Mouse (Mus musculus): Measurements from ENCODE around the gene Pank1. TPM values are rescaled to one million over a fixed set of nuclear protein-coding genes. Genes with fewer than 3 reads are reported as not detected.

The Pank1 gene
- polyA plus RNA-seq, 1 experiment from 2014 or later = 14.1 TPM

DNA sequence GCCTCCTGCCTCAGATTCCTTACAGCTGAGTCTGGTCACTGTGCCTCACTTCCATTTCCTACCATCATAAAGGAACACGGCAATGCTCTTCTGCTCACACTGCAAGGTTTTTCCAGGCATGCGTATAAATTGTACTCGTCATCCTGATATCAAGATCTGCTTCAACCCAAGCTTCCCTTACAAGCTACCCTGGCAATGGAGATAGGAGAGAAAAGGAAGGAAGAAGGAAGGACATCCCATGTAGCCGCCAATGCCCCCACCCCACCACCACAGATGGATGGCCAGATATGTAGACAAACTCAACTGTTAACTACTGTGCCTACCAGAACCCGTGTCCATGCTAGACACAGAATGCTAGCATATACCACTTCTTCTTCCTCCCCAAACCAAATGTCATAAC is 34.5 kb downstream of the Pank1 start:
- Histone ChIP-seq H3K9ac (replicated peaks; ENCODE audit: low read depth, low read length) (no peak overlapping the region), H3K27me3 (ENCODE audit: control insufficient read depth, insufficient read depth, low read length) (no peaks in the 10 kb centered on the region), H3K4me3 (ENCODE audit: low read depth, low read length) (no peak overlapping the region), H3K27ac (ENCODE audit: low read depth, low read length) (no peak overlapping the region), H3K4me2 (ENCODE audit: low read depth, low read length) (no peak overlapping the region), H3K9me3 (ENCODE audit: control insufficient read depth, low read length) (no peaks in the 10 kb centered on the region), H3K4me1 (ENCODE audit: control insufficient read depth, insufficient read depth, low read length) (no peaks in the 10 kb centered on the region), H3K36me3 (ENCODE audit: control insufficient read depth, insufficient read depth, low read length) (no peaks in the 10 kb centered on the region)
- no peak for ATAC-seq (ENCODE audit: low read depth)
- 92% methylated on average over 5 of the region's 5 CpGs for WGBS

- H3K4me3 ChIP-seq (ENCODE audit: low read depth, low read length) = no peak overlapping the region
- no peaks in the 10 kb centered on the region for H3K9me3 ChIP-seq (ENCODE audit: control insufficient read depth, low read length)
Measured at GRCm38 (mm10) chr19:34844047-34844446, 35.2 kb downstream of the Pank1 start.

GRCm38 (mm10) chr19:34841719-34842506 is 37.3 kb downstream of the Pank1 start:
- no peak; the same call in 1 of the 2 replicates for ATAC-seq (ENCODE audit: low read depth)
- Histone ChIP-seq H3K9me3 (ENCODE audit: control insufficient read depth, low read length) (no peaks in the 10 kb centered on the region), H3K9ac (replicated peaks; ENCODE audit: low read depth, low read length) (no peak overlapping the region), H3K36me3 (ENCODE audit: control insufficient read depth, insufficient read depth, low read length) (no peaks in the 10 kb centered on the region), H3K4me2 (ENCODE audit: low read depth, low read length) (no peak overlapping the region), H3K4me1 (ENCODE audit: control insufficient read depth, insufficient read depth, low read length) (no peaks in the 10 kb centered on the region), H3K27me3 (ENCODE audit: control insufficient read depth, insufficient read depth, low read length) (no peaks in the 10 kb centered on the region), H3K4me3 (ENCODE audit: low read depth, low read length) (no peak overlapping the region), H3K27ac (ENCODE audit: low read depth, low read length) (no peak overlapping the region)
- WGBS = 53% methylated on average over 9 of the region's 9 CpGs

More at GRCm38 (mm10) chr19:34844047-34844446, 35.2 kb downstream of the Pank1 start:
- ATAC-seq (ENCODE audit: low read depth) = no peak
- no peaks in the 10 kb centered on the region for H3K27me3 ChIP-seq (ENCODE audit: control insufficient read depth, insufficient read depth, low read length)
- H3K4me2 ChIP-seq (ENCODE audit: low read depth, low read length) = no peak overlapping the region
- H3K9ac ChIP-seq (replicated peaks; ENCODE audit: low read depth, low read length) = no peak overlapping the region
- H3K27ac ChIP-seq (ENCODE audit: low read depth, low read length) = no peak overlapping the region
- 70% methylated on average over 9 of the region's 9 CpGs for WGBS
- H3K4me1 ChIP-seq (ENCODE audit: control insufficient read depth, insufficient read depth, low read length) = no peaks in the 10 kb centered on the region
- no peaks in the 10 kb centered on the region for H3K36me3 ChIP-seq (ENCODE audit: control insufficient read depth, insufficient read depth, low read length)

GRCm38 (mm10) chr19:34838624-34839023 is 40.6 kb downstream of the Pank1 start:
- Histone ChIP-seq H3K4me1 (ENCODE audit: control insufficient read depth, insufficient read depth, low read length) (no peaks in the 10 kb centered on the region), H3K27ac (ENCODE audit: low read depth, low read length) (no peak overlapping the region), H3K9ac (replicated peaks; ENCODE audit: low read depth, low read length) (no peak overlapping the region), H3K4me2 (ENCODE audit: low read depth, low read length) (no peak overlapping the region), H3K36me3 (ENCODE audit: control insufficient read depth, insufficient read depth, low read length) (no peaks in the 10 kb centered on the region), H3K9me3 (ENCODE audit: control insufficient read depth, low read length) (no peaks in the 10 kb centered on the region), H3K4me3 (ENCODE audit: low read depth, low read length) (no peak overlapping the region), H3K27me3 (ENCODE audit: control insufficient read depth, insufficient read depth, low read length) (no peaks in the 10 kb centered on the region)
- no peak for ATAC-seq (ENCODE audit: low read depth)
- WGBS = 95% methylated on average over 9 of the region's 9 CpGs

- no peak for ATAC-seq (ENCODE audit: low read depth)
- Histone ChIP-seq H3K4me3 (ENCODE audit: low read depth, low read length) (no peak overlapping the region), H3K4me1 (ENCODE audit: control insufficient read depth, insufficient read depth, low read length) (no peaks in the 10 kb centered on the region), H3K9me3 (ENCODE audit: control insufficient read depth, low read length) (no peaks in the 10 kb centered on the region), H3K9ac (replicated peaks; ENCODE audit: low read depth, low read length) (no peak overlapping the region), H3K36me3 (ENCODE audit: control insufficient read depth, insufficient read depth, low read length) (no peaks in the 10 kb centered on the region), H3K27ac (ENCODE audit: low read depth, low read length) (no peak overlapping the region), H3K27me3 (ENCODE audit: control insufficient read depth, insufficient read depth, low read length) (no peaks in the 10 kb centered on the region), H3K4me2 (ENCODE audit: low read depth, low read length) (no peak overlapping the region)
- WGBS = 94% methylated on average over 4 of the region's 4 CpGs
Measured at GRCm38 (mm10) chr19:34831702-34832101, 47.6 kb downstream of the Pank1 start.

DNA sequence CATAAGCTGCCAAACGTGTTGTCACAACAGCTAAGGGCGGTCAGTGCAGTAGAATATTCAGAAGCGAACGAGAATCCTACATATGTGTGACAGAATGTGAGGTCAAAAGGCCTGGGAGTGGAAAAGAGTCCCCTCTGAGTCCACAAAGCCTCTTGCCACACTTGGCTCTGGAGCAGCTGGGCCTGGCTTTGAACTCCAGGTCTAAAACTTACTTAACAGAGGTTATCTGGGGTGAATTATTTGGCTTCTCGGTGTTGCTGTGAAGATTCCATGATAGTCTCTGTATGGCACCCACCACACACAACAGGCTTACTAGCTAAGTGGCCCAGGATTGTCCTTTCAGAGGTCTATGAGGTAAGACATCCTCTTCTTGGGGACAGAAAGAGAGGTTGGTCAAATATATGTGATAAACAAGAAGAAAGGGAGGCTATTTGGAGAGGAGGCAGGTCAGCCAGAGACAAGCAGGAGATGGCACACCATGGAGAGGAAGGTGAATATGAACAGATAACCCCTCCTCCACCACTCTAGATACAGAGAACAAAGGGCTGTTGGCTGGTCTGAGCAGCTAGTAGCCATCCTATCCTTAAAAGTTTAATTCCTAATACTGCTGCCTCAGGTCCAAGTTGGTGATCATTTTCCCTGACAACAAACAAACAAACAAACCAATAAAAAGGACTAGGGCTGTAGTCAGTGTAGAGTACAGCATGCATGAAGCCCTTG is 51.2 kb downstream of the Pank1 start:
- 94% methylated on average over 5 of the region's 5 CpGs for WGBS
- Histone ChIP-seq H3K9me3 (ENCODE audit: control insufficient read depth, low read length) (no peaks in the 10 kb centered on the region), H3K36me3 (ENCODE audit: control insufficient read depth, insufficient read depth, low read length) (no peaks in the 10 kb centered on the region), H3K4me2 (ENCODE audit: low read depth, low read length) (no peak overlapping the region), H3K4me1 (ENCODE audit: control insufficient read depth, insufficient read depth, low read length) (no peaks in the 10 kb centered on the region), H3K9ac (replicated peaks; ENCODE audit: low read depth, low read length) (no peak overlapping the region), H3K27me3 (ENCODE audit: control insufficient read depth, insufficient read depth, low read length) (no peaks in the 10 kb centered on the region), H3K27ac (ENCODE audit: low read depth, low read length) (no peak overlapping the region), H3K4me3 (ENCODE audit: low read depth, low read length) (no peak overlapping the region)
- no peak for ATAC-seq (ENCODE audit: low read depth)

DNA sequence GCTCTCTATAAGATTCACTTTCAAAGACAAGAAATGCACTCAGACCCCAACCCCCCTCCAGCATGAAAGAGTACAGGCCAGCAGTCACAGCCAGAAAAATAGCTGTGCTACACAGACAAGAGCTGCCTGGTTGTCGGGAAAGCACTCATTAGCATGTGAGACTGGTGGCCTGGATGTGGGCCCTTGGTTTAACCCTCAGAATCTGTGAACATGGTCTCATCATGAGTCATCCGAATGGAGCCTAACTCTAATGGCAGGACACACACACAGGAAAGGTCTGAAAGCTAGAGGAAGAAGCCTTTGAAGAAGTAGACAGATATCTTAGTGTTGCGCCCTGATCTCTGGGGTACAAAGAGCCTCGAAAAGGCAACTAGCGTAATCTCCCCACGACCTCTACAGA is 51.8 kb downstream of the Pank1 start:
- Histone ChIP-seq H3K4me2 (ENCODE audit: low read depth, low read length) (no peak overlapping the region), H3K4me3 (ENCODE audit: low read depth, low read length) (no peak overlapping the region), H3K9me3 (ENCODE audit: control insufficient read depth, low read length) (no peaks in the 10 kb centered on the region), H3K36me3 (ENCODE audit: control insufficient read depth, insufficient read depth, low read length) (no peaks in the 10 kb centered on the region), H3K27ac (ENCODE audit: low read depth, low read length) (no peak overlapping the region), H3K4me1 (ENCODE audit: control insufficient read depth, insufficient read depth, low read length) (no peaks in the 10 kb centered on the region), H3K9ac (replicated peaks; ENCODE audit: low read depth, low read length) (no peak overlapping the region), H3K27me3 (ENCODE audit: control insufficient read depth, insufficient read depth, low read length) (no peaks in the 10 kb centered on the region)
- no peak for ATAC-seq (ENCODE audit: low read depth)
- 90% methylated on average over 6 of the region's 6 CpGs for WGBS

- H3K36me3 ChIP-seq (ENCODE audit: control insufficient read depth, insufficient read depth, low read length) = no peaks in the 10 kb centered on the region
- H3K27ac ChIP-seq (ENCODE audit: low read depth, low read length) = no peak overlapping the region
- H3K4me3 ChIP-seq (ENCODE audit: low read depth, low read length) = no peak overlapping the region
- H3K9ac ChIP-seq (replicated peaks; ENCODE audit: low read depth, low read length) = no peak overlapping the region
- H3K27me3 ChIP-seq (ENCODE audit: control insufficient read depth, insufficient read depth, low read length) = no peaks in the 10 kb centered on the region
- no peaks in the 10 kb centered on the region for H3K9me3 ChIP-seq (ENCODE audit: control insufficient read depth, low read length)
- H3K4me2 ChIP-seq (ENCODE audit: low read depth, low read length) = no peak overlapping the region
- ATAC-seq (ENCODE audit: low read depth) = peak; percentile 65; the same call in 1 of the 2 replicates
- 79% methylated on average over 13 of the region's 13 CpGs for WGBS
- H3K4me1 ChIP-seq (ENCODE audit: control insufficient read depth, insufficient read depth, low read length) = no peaks in the 10 kb centered on the region
Measured at GRCm38 (mm10) chr19:34825946-34826655, 53.2 kb downstream of the Pank1 start.

Data from neural tube, embryonic 14.5 days (tissue).